Mouse (Mus musculus) limb, embryonic 14.5 days (tissue): ENCODE results near the gene Tle6. TPM values are rescaled to one million over a fixed set of nuclear protein-coding genes. Genes with fewer than 3 reads are reported as not detected.
"Not testable (repeated sequence)": the region's sequence is repeated elsewhere in the genome, so short reads cannot be mapped to it uniquely, and the experiment has no call there.

Experiments used
- ATAC-seq: fragments of 200-750 bp; cut with Nextera tagmentation; 2 replicates; pipeline ENCODE4 v1.8.0; 2017; ENCODE audit warnings: low read depth, moderate number of reproducible peaks, moderate TSS enrichment; ENCODE audit not compliant: low FRiP score
- DNase-seq: peaks from one replicate; pipeline ENCODE4 v3.0.0-alpha.2; 2015; ENCODE audit warnings: low spot score
- H3K27ac ChIP-seq: fragments of 300-500 bp; sonication (generic); replicated peaks from 2 replicates; pipeline ENCODE4 v1.5.1; 2014; ENCODE audit warnings: low read depth, mild to moderate bottlenecking, low read length, moderate library complexity, mixed read lengths
- H3K27me3 ChIP-seq: fragments of 300-500 bp; sonication (generic); 2 replicates; pipeline ENCODE4 v1.6.1; 2014; ENCODE audit warnings: low read length, mixed read lengths; ENCODE audit not compliant: control insufficient read depth, insufficient read depth
- H3K36me3 ChIP-seq: fragments of 300-500 bp; sonication (generic); 2 replicates; pipeline ENCODE4 v1.6.1; 2014; ENCODE audit warnings: mild to moderate bottlenecking, low read length, moderate library complexity, mixed read lengths; ENCODE audit not compliant: control insufficient read depth, insufficient read depth
- H3K4me1 ChIP-seq: fragments of 300-500 bp; sonication (generic); 2 replicates; pipeline ENCODE4 v1.6.1; 2014; ENCODE audit warnings: antibody characterized with exemption, low read length, mixed read lengths; ENCODE audit not compliant: control insufficient read depth, insufficient read depth
- H3K4me2 ChIP-seq: fragments of 300-500 bp; sonication (generic); replicated peaks from 2 replicates; pipeline ENCODE4 v1.6.1; 2014; ENCODE audit warnings: low read depth, mild to moderate bottlenecking, low read length, moderate library complexity; ENCODE audit not compliant: severe bottlenecking
- H3K4me3 ChIP-seq: fragments of 300-500 bp; sonication (generic); replicated peaks from 2 replicates; pipeline ENCODE4 v1.5.1; 2014; ENCODE audit warnings: low read length
- H3K9ac ChIP-seq: fragments of 300-500 bp; sonication (generic); 2 replicates; pipeline ENCODE4 v1.6.1; 2014; ENCODE audit warnings: mild to moderate bottlenecking, low read depth, low read length, moderate library complexity; ENCODE audit not compliant: severe bottlenecking
- H3K9me3 ChIP-seq: fragments of 300-500 bp; sonication (generic); 2 replicates; pipeline ENCODE4 v1.6.1; 2016; ENCODE audit warnings: low read length; ENCODE audit not compliant: control insufficient read depth
- POLR2A ChIP-seq: fragments of 200-500 bp; IDR thresholded peaks from 2 replicates; pipeline ENCODE4 v1.8.0; 2012; ENCODE audit warnings: inconsistent platforms, mild to moderate bottlenecking, moderate library complexity, borderline replicate concordance; ENCODE audit not compliant: insufficient read depth, insufficient read length; ENCODE audit errors: extremely low read depth
- WGBS: fragments of 180-500 bp; shearing (Covaris S2); extraction: QIAGEN DNeasy Blood & Tissue Kit; methylation state at CpG from one replicate; pipeline ENCODE4 v1.1.7; 2014; 5-methylcytosine and 5-hydroxymethylcytosine counted together
- polyA plus RNA-seq, 2 experiments: library from polyadenylated mRNA; depleted of rRNA in 1 of 2; stranded (reverse) in 1 of 2; unstranded in 1 of 2; fragments of >200 nt; fragmentation: Nextera tagmentation in 1 of 2; extraction: Ambion mirVana in 1 of 2; gene quantifications; 2 replicates each; pipeline versions ENCODE4 v1.2.1 to v1.2.3; 2012 to 2014

Tle6 gene
- 24.2 and 28.0 TPM in 2 replicates for polyA plus RNA-seq (2012; rRNA removed)
- 9.2 and 16.6 TPM in 2 replicates for polyA plus RNA-seq (2014; fragmentation: Nextera tagmentation; extraction: Ambion mirVana)

GRCm38 (mm10) chr10:81600738-81601203 lies at the start of gene Tle6:
TSS of gene Tle6 (minus strand) at chr10:81601073.
- H3K9ac ChIP-seq: peak within 1 kb of the TSS; percentile 25; the same call in 1 of the 2 replicates
- H3K27ac ChIP-seq: peak within 1 kb of the TSS; percentile 63; the same call in 1 of the 2 replicates
- H3K4me2 ChIP-seq: peak within 1 kb of the TSS; percentile 54
- DNase-seq (peak; percentile 99), ATAC-seq (peak; percentile 86)
- TF ChIP-seq POLR2A: no peak
- under 1% methylated on average over 24 of the region's 28 CpGs for WGBS
- H3K4me3 ChIP-seq: peak within 1 kb of the TSS; percentile 29
- H3K9me3 ChIP-seq: no peaks in the 10 kb centered on the region
- H3K27me3 ChIP-seq: no peaks in the 10 kb centered on the region
- H3K36me3 ChIP-seq: no peaks in the 10 kb centered on the region
- H3K4me1 ChIP-seq: peaks cover 53% of the 10 kb centered on the region

- H3K4me1 ChIP-seq, H3K9me3 ChIP-seq, H3K27me3 ChIP-seq, H3K36me3 ChIP-seq: not testable (repeated sequence)
- H3K27ac ChIP-seq: peak within 1 kb of the TSS; percentile 71
- peak within 1 kb of the TSS; percentile 56 for H3K9ac ChIP-seq
- H3K4me3 ChIP-seq: peak within 1 kb of the TSS; percentile 47
- 3% methylated on average over 28 of the region's 52 CpGs for WGBS
- peak within 1 kb of the TSS; percentile 60 for H3K4me2 ChIP-seq
- DNase-seq: peak; percentile 92
- peak; percentile 94 for ATAC-seq
Measured at GRCm38 (mm10) chr10:81648803-81649775, 48.2 kb upstream of the Tle6 start, which contains the start of gene Gm10778. TSS of gene Gm10778 (plus strand) at chr10:81649059.

GRCm38 (mm10) chr10:81646015-81646555 lies 45.2 kb upstream of the Tle6 start:
- no peak overlapping the region for H3K4me2 ChIP-seq
- WGBS: 79% methylated on average over 5 of the region's 7 CpGs
- peaks cover 13% of the 10 kb centered on the region for H3K4me1 ChIP-seq
- DNase-seq: no peak
- H3K4me3 ChIP-seq: no peak overlapping the region
- no peaks in the 10 kb centered on the region for H3K9me3 ChIP-seq
- ATAC-seq: no peak
- H3K9ac ChIP-seq: no peak overlapping the region
- no peaks in the 10 kb centered on the region for H3K27me3 ChIP-seq
- no peak for TF ChIP-seq POLR2A
- no peak overlapping the region for H3K27ac ChIP-seq
- H3K36me3 ChIP-seq: no peaks in the 10 kb centered on the region

- no peak for TF ChIP-seq POLR2A
- Histone ChIP-seq H3K4me1 (peaks cover 13% of the 10 kb centered on the region), H3K4me3 (no peak overlapping the region), H3K27ac (no peak overlapping the region), H3K9ac (no peak overlapping the region), H3K9me3 (no peaks in the 10 kb centered on the region), H3K27me3 (no peaks in the 10 kb centered on the region), H3K4me2 (no peak overlapping the region), H3K36me3 (no peaks in the 10 kb centered on the region)
- no peak for DNase-seq
- WGBS: 93% methylated on average over 4 of the region's 4 CpGs
- ATAC-seq: no peak
Measured at GRCm38 (mm10) chr10:81645391-81645790, 44.5 kb upstream of the Tle6 start.

- Histone ChIP-seq H3K27ac (no peak overlapping the region), H3K4me1 (peaks cover 13% of the 10 kb centered on the region), H3K27me3 (no peaks in the 10 kb centered on the region), H3K9me3 (no peaks in the 10 kb centered on the region), H3K4me3 (no peak overlapping the region), H3K36me3 (no peaks in the 10 kb centered on the region), H3K4me2 (no peak overlapping the region), H3K9ac (no peak overlapping the region)
- no peak for TF ChIP-seq POLR2A
- DNase-seq: no peak
- ATAC-seq: no peak
- 94% methylated on average over 18 of the region's 18 CpGs for WGBS
Measured at GRCm38 (mm10) chr10:81644716-81645115, 43.8 kb upstream of the Tle6 start.
